In genomic region chr14:83154816-83155215, GRCm38 (mm10) we compare ENCODE assay signal across 21 mouse cellular contexts.
DNase-seq lines count a peak whose midpoint lies in the region; ATAC-seq and TF ChIP-seq lines count a peak whose summit lies in the region.
"Had no signal": no experiment of that assay in that cellular context is flagged by ENCODE, and none has a peak within 500 bp of the region (broad histone marks: within the 10 kb centered on the region; RNA-seq: fewer than 3 reads in every experiment).

No protein-coding gene starts in this region.

- H3K36me3 ChIP-seq in forebrain, embryonic 11.5 days (ENCODE audit: control insufficient read depth, insufficient read depth, low read length): no peaks in the 10 kb centered on the region
- H3K36me3 ChIP-seq in forebrain, postnatal 0 days (ENCODE audit: insufficient read depth): no peaks in the 10 kb centered on the region
- H3K36me3 ChIP-seq in kidney, embryonic 16.5 days (ENCODE audit: insufficient read depth, low read length): no peaks in the 10 kb centered on the region
- H3K36me3 ChIP-seq in hindbrain, embryonic 15.5 days: no peaks in the 10 kb centered on the region
- H3K36me3 ChIP-seq: forebrain, embryonic 15.5 days; heart, embryonic 15.5 days had no signal

- H3K9me3 ChIP-seq in forebrain, embryonic 11.5 days (ENCODE audit: control insufficient read depth, low read length): no peaks in the 10 kb centered on the region
- H3K9me3 ChIP-seq in forebrain, postnatal 0 days (ENCODE audit: low read length): no peaks in the 10 kb centered on the region
- H3K9me3 ChIP-seq in kidney, embryonic 16.5 days (ENCODE audit: low read length): no peaks in the 10 kb centered on the region
- no peaks in the 10 kb centered on the region for H3K9me3 ChIP-seq in hindbrain, embryonic 15.5 days
- H3K9me3 ChIP-seq: forebrain, embryonic 15.5 days; heart, embryonic 15.5 days had no signal

- H3K27me3 ChIP-seq in forebrain, embryonic 11.5 days (ENCODE audit: control insufficient read depth, insufficient read depth, low read length): no peaks in the 10 kb centered on the region
- H3K27me3 ChIP-seq in forebrain, postnatal 0 days (ENCODE audit: insufficient read depth, low read length): no peaks in the 10 kb centered on the region
- H3K27me3 ChIP-seq in kidney, embryonic 16.5 days (ENCODE audit: insufficient read depth, low read length): no peaks in the 10 kb centered on the region
- H3K27me3 ChIP-seq in hindbrain, embryonic 15.5 days: no peaks in the 10 kb centered on the region
- H3K27me3 ChIP-seq: forebrain, embryonic 15.5 days; heart, embryonic 15.5 days had no signal

- no peak for TF ChIP-seq POLR2A in brain, embryonic 14.5 days (IDR thresholded peaks at IDR 0.05; ENCODE audit: borderline replicate concordance, extremely low read depth, insufficient read depth, insufficient read length, poor library complexity, severe bottlenecking)

- no peaks in the 10 kb centered on the region for H3K4me1 ChIP-seq in forebrain, embryonic 11.5 days (replicated peaks; ENCODE audit: control insufficient read depth, insufficient read depth, low read length)
- H3K4me1 ChIP-seq in forebrain, postnatal 0 days (ENCODE audit: insufficient read depth): no peaks in the 10 kb centered on the region
- H3K4me1 ChIP-seq in kidney, embryonic 16.5 days (ENCODE audit: insufficient read depth, low read length): no peaks in the 10 kb centered on the region
- H3K4me1 ChIP-seq in hindbrain, embryonic 15.5 days (replicated peaks): no peaks in the 10 kb centered on the region
- H3K4me1 ChIP-seq: forebrain, embryonic 15.5 days; heart, embryonic 15.5 days had no signal

- TF ChIP-seq CTCF in forebrain, postnatal 0 days (IDR thresholded peaks at IDR 0.05; ENCODE audit: low read depth): no peak
- TF ChIP-seq CTCF in brain, embryonic 14.5 days (IDR thresholded peaks at IDR 0.05; ENCODE audit: borderline replicate concordance, extremely low read depth, insufficient read depth, insufficient read length): no peak

- ATAC-seq in forebrain, embryonic 11.5 days (replicated peaks; ENCODE audit: low FRiP score): peak; percentile 66
- ATAC-seq in forebrain, postnatal 0 days: no peak
- peak; percentile 70; the same call in 1 of the 2 replicates for ATAC-seq in kidney, embryonic 16.5 days (ENCODE audit: low FRiP score, low TSS enrichment)
- ATAC-seq in hindbrain, embryonic 15.5 days (ENCODE audit: low FRiP score, low read depth): peak; percentile 59; the same call in 1 of the 2 replicates
- ATAC-seq: forebrain, embryonic 15.5 days; liver, postnatal 0 days had no signal

- no peak for DNase-seq in forebrain, embryonic 11.5 days (ENCODE audit: low spot score)
- no peak for DNase-seq in forebrain, postnatal 0 days
- DNase-seq in kidney, postnatal 14 days: no peak
- DNase-seq in brain, embryonic 14.5 days (ENCODE audit: low read depth): peak; percentile 35
- no peak for DNase-seq in ovary, postnatal 14 days (ENCODE audit: low spot score)
- no peak for DNase-seq in gastrocnemius, postnatal 25 days
- DNase-seq: adrenal gland, adult 2 months; cerebellum, adult 11 months; cerebellum, postnatal 14 days; gastrocnemius, adult 2 months; heart, adult 18-20 months; kidney, adult 18-20 months; liver; liver, postnatal 0 days; right cerebral cortex, postnatal 4 days; thymus, adult 18-20 months had no signal

- no peak overlapping the region for H3K9ac ChIP-seq in forebrain, embryonic 11.5 days (ENCODE audit: low read length)
- no peak overlapping the region for H3K9ac ChIP-seq in forebrain, postnatal 0 days
- no peak overlapping the region for H3K9ac ChIP-seq in kidney, embryonic 16.5 days (replicated peaks; ENCODE audit: low read length)
- H3K9ac ChIP-seq in hindbrain, embryonic 15.5 days: no peak overlapping the region
- H3K9ac ChIP-seq: forebrain, embryonic 15.5 days; heart, embryonic 15.5 days; liver, postnatal 0 days had no signal

- H3K4me2 ChIP-seq in forebrain, embryonic 11.5 days (ENCODE audit: low read depth, low read length, severe bottlenecking): no peak overlapping the region
- H3K4me2 ChIP-seq in forebrain, postnatal 0 days (ENCODE audit: low read depth): no peak overlapping the region
- H3K4me2 ChIP-seq in kidney, embryonic 16.5 days (replicated peaks; ENCODE audit: low read depth, low read length): no peak overlapping the region
- H3K4me2 ChIP-seq in hindbrain, embryonic 15.5 days: no peak overlapping the region
- H3K4me2 ChIP-seq: forebrain, embryonic 15.5 days; heart, embryonic 15.5 days had no signal

- no peak overlapping the region for H3K27ac ChIP-seq in forebrain, embryonic 11.5 days (ENCODE audit: low read depth, low read length)
- H3K27ac ChIP-seq in forebrain, postnatal 0 days (ENCODE audit: low read depth, low read length): no peak overlapping the region
- H3K27ac ChIP-seq in kidney, embryonic 16.5 days (ENCODE audit: low read length): no peak overlapping the region
- H3K27ac ChIP-seq in hindbrain, embryonic 15.5 days (replicated peaks): no peak overlapping the region
- H3K27ac ChIP-seq: forebrain, embryonic 15.5 days; gastrocnemius, adult 2 months; heart, embryonic 15.5 days; layer of hippocampus, adult 2 months had no signal

- H3K4me3 ChIP-seq in forebrain, embryonic 11.5 days (ENCODE audit: low read depth, low read length): no peak overlapping the region
- no peak overlapping the region for H3K4me3 ChIP-seq in forebrain, postnatal 0 days (ENCODE audit: low read depth, low read length)
- no peak overlapping the region for H3K4me3 ChIP-seq in kidney, embryonic 16.5 days (ENCODE audit: low read length)
- H3K4me3 ChIP-seq in hindbrain, embryonic 15.5 days: no peak overlapping the region
- H3K4me3 ChIP-seq: forebrain, embryonic 15.5 days; gastrocnemius, adult 2 months; heart, embryonic 15.5 days; layer of hippocampus, adult 2 months had no signal
